ENCODE assay signal across 43 mouse cellular contexts in the genomic region with DNA sequence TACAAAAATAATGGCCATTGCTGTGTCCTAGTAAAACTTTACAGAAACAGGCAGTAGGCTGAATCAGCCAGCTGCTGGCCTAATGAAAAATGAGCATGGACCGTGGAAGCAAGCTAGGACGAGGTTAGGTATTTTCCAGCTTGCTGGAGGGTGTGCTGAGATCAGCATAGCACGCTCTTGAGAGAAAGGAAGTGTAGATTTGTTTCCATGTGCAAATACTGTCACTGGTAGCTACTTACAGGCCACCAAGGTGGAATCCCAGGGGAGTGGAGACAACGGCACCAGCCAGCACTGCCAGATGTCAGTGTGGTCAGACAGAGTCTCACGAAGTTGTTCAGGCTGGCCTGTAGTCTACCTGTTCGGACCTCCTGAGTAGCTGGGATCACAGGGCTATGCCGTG. TPM values are rescaled to one million over a fixed set of nuclear protein-coding genes. Genes with fewer than 3 reads are reported as not detected.
"Had no signal": no experiment of that assay in that cellular context is flagged by ENCODE, and none has a peak within 500 bp of the region (broad histone marks: within the 10 kb centered on the region; RNA-seq: fewer than 3 reads in every experiment).

No protein-coding gene starts in this region.

- H3K4me3 ChIP-seq: heart, embryonic 10.5 days; heart, embryonic 12.5 days; hindbrain, embryonic 13.5 days; hindbrain, embryonic 15.5 days; kidney, embryonic 15.5 days; limb, embryonic 13.5 days; limb, embryonic 15.5 days; liver, embryonic 12.5 days had no signal

- H3K36me3 ChIP-seq: heart, embryonic 12.5 days; hindbrain, embryonic 13.5 days; hindbrain, embryonic 15.5 days had no signal

- H3K27ac ChIP-seq: heart, embryonic 10.5 days; hindbrain, embryonic 13.5 days; hindbrain, embryonic 15.5 days; hindbrain, postnatal 0 days; kidney, embryonic 15.5 days; kidney, postnatal 0 days; limb, embryonic 13.5 days; limb, embryonic 15.5 days; liver, embryonic 12.5 days; liver, embryonic 14.5 days had no signal

- H3K4me2 ChIP-seq: heart, embryonic 12.5 days; hindbrain, embryonic 13.5 days; hindbrain, embryonic 15.5 days; kidney, embryonic 15.5 days; limb, embryonic 13.5 days; limb, embryonic 15.5 days; liver, embryonic 12.5 days had no signal

- H3K9ac ChIP-seq: heart, embryonic 12.5 days; hindbrain, embryonic 13.5 days; hindbrain, embryonic 15.5 days; kidney, embryonic 15.5 days; limb, embryonic 13.5 days; limb, embryonic 15.5 days; liver, embryonic 12.5 days; liver, embryonic 14.5 days had no signal

- ATAC-seq: hindbrain, postnatal 0 days; intestine, embryonic 16.5 days; liver, embryonic 12.5 days had no signal

- H3K9me3 ChIP-seq: heart, embryonic 10.5 days; heart, embryonic 12.5 days; hindbrain, embryonic 13.5 days; hindbrain, embryonic 15.5 days; kidney, embryonic 15.5 days; limb, embryonic 13.5 days; limb, embryonic 15.5 days; liver, embryonic 12.5 days had no signal

- H3K27me3 ChIP-seq: hindbrain, embryonic 13.5 days; hindbrain, embryonic 15.5 days; kidney, embryonic 15.5 days; liver, embryonic 12.5 days had no signal

- H3K4me1 ChIP-seq: hindbrain, embryonic 15.5 days; limb, embryonic 15.5 days; liver, embryonic 12.5 days had no signal

- DNase-seq: gastrocnemius, postnatal 14 days; gastrocnemius, postnatal 36 days; heart, adult 18-20 months; heart, postnatal 10 days; kidney, adult 11 months; kidney, adult 2 months; kidney, adult 9 months; kidney, postnatal 14 days; kidney, postnatal 36 days; layer of hippocampus, adult 9-11 months; layer of hippocampus, postnatal 36 days; left cerebral cortex, postnatal 4 days had no signal

RNA-seq across cellular contexts. Expression of gene Clec3a, which starts 29.0 kb away (rescaled TPM):
- total RNA-seq: gastrocnemius, adult 18-20 months; gastrocnemius, adult 8-10 months; gastrocnemius, postnatal 36 days; heart, adult 8-10 months; heart, postnatal 10 days; hematopoietic stem cell, adult 5-6 weeks; layer of hippocampus, adult 18-20 months; layer of hippocampus, adult 8-10 months; layer of hippocampus, postnatal 14 days; layer of hippocampus, postnatal 36 days; left cerebral cortex, adult 18-20 months; left cerebral cortex, adult 8-10 months; left cerebral cortex, postnatal 10 days; left cerebral cortex, postnatal 25 days; left cerebral cortex, postnatal 4 days; liver, adult 2 months had no signal
- polyA plus RNA-seq: gonadal fat pad, adult 2 months; heart, embryonic 10.5 days; heart, embryonic 12.5 days; heart, embryonic 14.5 days; heart, embryonic 16.5 days; hindbrain, embryonic 11.5 days; hindbrain, embryonic 13.5 days; hindbrain, embryonic 15.5 days; hindbrain, postnatal 0 days; intestine, embryonic 14.5 days; intestine, embryonic 16.5 days; kidney, adult 2 months; kidney, embryonic 15.5 days; kidney, postnatal 0 days; large intestine, adult 2 months; limb, embryonic 11.5 days; liver, adult 2 months; liver, embryonic 12.5 days; liver, embryonic 14.5 days had no signal
